Mouse (Mus musculus): Measurements from ENCODE around the gene Gstp3.

The Gstp3 gene

DNA sequence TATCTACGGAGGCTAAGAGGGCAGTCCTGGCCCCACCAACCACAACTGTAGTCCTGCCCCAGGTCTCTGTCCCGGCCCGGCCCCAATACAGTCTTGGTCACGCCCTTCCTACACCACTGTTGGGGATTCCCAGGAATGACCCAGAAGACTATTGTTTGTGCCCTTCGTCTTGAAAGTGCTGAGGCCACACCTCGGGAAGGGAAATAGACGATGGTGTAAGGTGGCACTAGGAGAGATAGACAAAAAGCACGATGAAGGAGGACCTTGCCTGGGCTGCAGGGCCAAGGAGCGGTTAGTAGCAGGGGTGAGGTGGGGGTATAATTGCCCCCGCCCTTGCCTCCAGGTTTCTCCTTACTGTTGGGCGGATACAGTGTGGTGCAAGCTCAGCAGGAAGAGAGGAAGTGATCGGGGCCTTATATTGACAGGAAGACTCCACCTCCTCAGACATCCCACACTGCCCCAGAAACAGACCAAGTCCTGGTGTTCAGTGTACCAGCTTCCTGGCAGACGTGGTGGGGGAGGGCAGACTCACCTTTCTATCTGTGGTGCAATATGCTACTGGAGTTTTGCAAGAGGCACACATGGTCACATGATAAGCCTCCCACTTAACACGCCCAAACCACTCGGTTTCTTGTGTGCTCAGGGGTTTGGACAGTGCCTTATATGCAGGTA, at the start of gene Gstp3:
TSS of gene Gstp3 (minus strand) at position 501 of the 672 bp plus-strand sequence.
- DNase-seq (ENCODE audit: low read depth), result peak; percentile 88

GRCm38 (mm10) chr19:4108535-4108934, 49.2 kb upstream of the Gstp3 start:
- DNase-seq (ENCODE audit: low read depth), result no peak

- no peak for DNase-seq (ENCODE audit: low read depth)
Observed at GRCm38 (mm10) chr19:4106654-4107053, 47.3 kb upstream of the Gstp3 start.

GRCm38 (mm10) chr19:4104675-4105194, 45.4 kb upstream of the Gstp3 start:
- no peak for DNase-seq (ENCODE audit: low read depth)

DNA sequence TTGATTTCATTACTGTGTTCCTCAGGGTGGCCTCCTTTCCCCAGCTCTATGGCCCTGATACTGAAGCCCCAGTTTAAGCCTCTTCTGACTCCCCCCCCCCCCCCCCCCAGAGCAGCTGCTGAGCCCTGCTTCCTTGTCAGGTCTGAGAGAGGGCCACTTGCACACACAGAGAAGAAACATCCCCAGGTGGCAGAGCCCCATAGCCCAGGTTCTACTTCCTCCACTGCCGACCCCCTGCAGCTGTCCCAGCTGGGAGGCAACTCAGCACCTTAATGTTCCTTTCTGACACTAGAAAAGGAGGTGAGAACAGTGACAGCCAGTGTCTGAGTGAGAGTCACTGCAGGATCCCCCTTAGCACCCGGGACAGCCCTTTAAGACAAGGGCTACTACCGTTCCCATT, 44.4 kb upstream of the Gstp3 start:
- DNase-seq (ENCODE audit: low read depth), result no peak

DNA sequence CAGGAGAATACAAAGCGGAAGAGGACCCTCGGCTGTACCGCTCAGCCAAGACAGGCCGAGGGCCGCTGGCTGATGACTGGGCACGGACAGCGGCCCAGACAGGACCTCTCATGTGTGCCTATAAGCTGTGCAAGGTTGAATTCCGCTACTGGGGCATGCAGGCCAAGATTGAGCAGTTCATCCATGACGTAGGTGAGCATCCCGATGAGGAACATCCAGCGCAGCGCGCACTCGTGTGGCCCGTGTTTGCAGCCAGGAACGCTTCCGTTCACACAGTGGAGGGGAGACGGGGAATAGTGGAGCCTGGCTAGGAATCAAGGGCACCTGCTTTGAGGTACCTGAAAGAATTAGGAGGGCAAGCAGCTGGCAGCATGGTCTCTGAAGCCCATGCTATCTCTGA, 43.9 kb upstream of the Gstp3 start:
- no peak for DNase-seq (ENCODE audit: low read depth)

- no peak for DNase-seq (ENCODE audit: low read depth)
Observed at GRCm38 (mm10) chr19:4102626-4103025, 43.3 kb upstream of the Gstp3 start.

GRCm38 (mm10) chr19:4102049-4102448, 42.7 kb upstream of the Gstp3 start:
- no peak for DNase-seq (ENCODE audit: low read depth)

GRCm38 (mm10) chr19:4101466-4101865, 42.1 kb upstream of the Gstp3 start:
- DNase-seq (ENCODE audit: low read depth), result no peak

GRCm38 (mm10) chr19:4100718-4101261, 41.4 kb upstream of the Gstp3 start:
- DNase-seq (ENCODE audit: low read depth), result no peak

DNA sequence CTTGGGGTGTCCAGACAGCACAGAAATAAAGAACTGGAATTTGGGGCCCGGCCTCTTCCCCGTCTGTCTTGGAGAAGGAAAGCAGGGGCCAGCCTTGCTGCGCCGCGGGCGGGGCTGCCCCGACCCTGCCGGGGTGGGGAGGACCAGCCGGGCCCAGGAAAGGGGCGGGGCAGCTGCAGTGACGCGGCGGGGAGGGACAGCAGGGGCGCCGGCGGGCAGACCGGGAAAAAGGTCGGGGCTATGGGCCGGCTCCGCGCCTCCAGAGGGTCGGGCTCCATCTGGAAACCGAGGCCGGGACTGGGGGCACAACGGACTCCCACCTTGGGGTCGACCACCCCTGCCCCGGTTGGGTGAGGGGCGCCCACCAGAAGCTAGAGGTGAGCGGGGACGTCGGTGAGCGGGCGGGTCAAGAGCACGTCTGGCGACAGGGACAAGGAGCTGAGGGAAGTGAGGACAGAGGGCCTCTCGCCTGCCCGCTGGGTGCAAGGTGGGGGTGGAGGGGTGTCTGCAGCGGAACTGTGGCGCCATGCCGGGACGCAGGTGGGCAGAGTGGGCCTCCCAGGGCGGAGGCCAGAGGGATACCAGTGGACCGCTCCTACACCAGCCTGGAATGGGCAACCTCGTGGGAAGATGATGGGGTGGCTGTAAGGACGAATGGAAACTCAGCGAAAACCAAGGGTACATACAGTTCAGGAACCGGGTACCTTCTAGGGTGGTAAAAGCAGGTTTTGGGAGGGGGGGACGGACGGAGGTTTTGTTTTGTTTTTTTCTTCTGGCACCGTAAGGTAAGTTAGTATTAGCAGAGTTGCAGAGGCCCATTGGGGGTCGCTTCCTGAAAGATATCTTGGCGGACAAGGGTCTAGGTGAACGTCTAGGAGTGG, 40.7 kb upstream of the Gstp3 start, which contains the start of gene Pitpnm1:
TSS of gene Pitpnm1 (plus strand) at position 162 of the 881 bp plus-strand sequence.
- peak; percentile 42 for DNase-seq (ENCODE audit: low read depth)

- DNase-seq (ENCODE audit: low read depth), result peak; percentile 96
Observed at GRCm38 (mm10) chr19:4099056-4099455, 39.7 kb upstream of the Gstp3 start.

GRCm38 (mm10) chr19:4098426-4098825, 39.1 kb upstream of the Gstp3 start:
- peak; percentile 72 for DNase-seq (ENCODE audit: low read depth)

- DNase-seq (ENCODE audit: low read depth), result peak; percentile 96
Observed at GRCm38 (mm10) chr19:4097441-4097825, 38.1 kb upstream of the Gstp3 start.

DNA sequence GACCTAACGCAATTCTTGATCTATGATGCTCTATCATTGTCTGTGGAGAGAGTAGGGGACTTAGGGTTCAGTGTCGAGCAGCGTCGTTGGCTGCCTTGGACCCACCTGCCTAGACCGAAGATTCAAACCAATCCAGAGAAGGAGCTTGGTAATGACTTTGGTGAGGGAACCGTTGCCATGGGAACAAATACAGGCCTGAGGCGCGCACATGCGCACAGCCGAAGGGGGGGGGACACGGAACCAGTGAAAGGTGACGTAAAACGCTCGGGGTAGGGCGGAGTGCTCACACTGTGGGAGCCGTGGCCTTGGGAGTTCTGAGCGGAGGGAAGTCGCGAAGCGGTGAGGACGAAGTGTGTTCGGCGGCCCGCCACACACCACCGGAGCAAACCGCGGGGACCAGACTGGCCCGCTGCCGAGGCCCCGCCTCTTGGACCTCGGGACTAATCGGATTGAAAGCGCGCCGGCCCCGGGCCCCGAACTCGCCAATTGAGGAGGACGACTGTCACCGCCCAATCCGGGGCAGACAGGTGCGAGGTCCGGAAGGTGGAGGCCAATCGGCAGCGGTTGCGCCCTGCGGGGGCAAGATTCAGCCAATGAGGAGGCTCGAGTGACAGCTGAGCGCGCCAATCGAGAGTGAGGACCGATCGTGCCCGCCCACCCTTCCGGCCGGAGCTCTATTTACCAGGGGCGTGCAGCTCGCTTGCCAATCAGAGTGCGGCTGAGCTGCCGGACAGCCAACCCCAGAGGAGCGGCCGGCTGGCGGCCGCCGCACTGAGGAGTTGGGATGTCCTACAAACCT, 37.5 kb upstream of the Gstp3 start, which contains the start of gene Cdk2ap2:
TSS of gene Cdk2ap2 (plus strand) at position 541 of the 799 bp plus-strand sequence.
- peak; percentile 99 for DNase-seq (ENCODE audit: low read depth)

- no peak for DNase-seq (ENCODE audit: low read depth)
Observed at GRCm38 (mm10) chr19:4095802-4096201, 36.4 kb upstream of the Gstp3 start.

GRCm38 (mm10) chr19:4094774-4095303, 35.5 kb upstream of the Gstp3 start:
- no peak for DNase-seq (ENCODE audit: low read depth)

- no peak for DNase-seq (ENCODE audit: low read depth)
Observed at GRCm38 (mm10) chr19:4094348-4094747, 35.0 kb upstream of the Gstp3 start.

DNA sequence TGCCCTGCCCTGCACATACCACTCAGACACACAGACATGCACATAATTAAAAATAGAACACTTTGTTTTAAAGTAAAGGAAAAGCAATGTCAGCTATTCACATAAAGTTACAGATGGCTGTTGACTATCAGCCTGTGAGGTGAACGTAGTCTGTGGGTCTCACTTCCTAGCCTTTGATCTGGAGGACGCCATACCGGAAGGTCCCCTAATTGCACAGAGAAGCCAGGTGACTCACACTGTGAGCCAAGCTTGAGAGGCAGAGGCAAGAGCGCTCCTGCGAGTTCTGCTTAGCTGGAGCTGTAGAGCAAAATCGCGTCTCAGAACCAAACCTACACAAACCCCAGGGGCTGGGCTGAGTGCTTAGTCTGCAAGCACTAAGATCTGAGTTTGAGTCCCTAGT, 34.4 kb upstream of the Gstp3 start:
- peak; percentile 41 for DNase-seq (ENCODE audit: low read depth)

DNA sequence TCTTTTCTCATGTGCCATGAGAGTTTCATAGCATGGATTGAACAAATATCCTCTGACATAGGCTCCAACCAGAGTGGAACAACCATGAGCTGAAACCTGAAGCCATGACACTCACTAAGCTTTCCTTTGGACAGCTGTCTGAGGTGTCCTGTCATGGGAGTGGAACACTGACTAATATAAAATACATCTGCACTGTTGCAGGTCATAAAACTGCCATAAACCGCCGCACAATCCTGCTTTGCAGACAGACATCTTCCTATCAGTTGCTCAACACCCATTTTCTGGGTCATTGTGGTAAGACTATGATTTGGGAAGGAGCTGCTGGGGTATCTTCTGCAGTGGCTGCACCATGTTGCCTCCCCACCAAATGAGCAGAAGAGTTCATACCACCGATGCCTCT, 33.4 kb upstream of the Gstp3 start:
- DNase-seq (ENCODE audit: low read depth), result peak; percentile 48

GRCm38 (mm10) chr19:4091383-4091782, 32.0 kb upstream of the Gstp3 start:
- no peak for DNase-seq (ENCODE audit: low read depth)

All from 416B (cell line).